Mouse (Mus musculus): ENCODE data around the gene Jph4. TPM values are rescaled to one million over a fixed set of nuclear protein-coding genes. Genes with fewer than 3 reads are reported as not detected.

The Jph4 gene
- polyA plus RNA-seq, 1 experiment = 0.45 TPM

- DNase-seq (ENCODE audit: low read depth) = no peak
Measured at GRCm38 (mm10) chr14:55118852-55119251, 2.1 kb upstream of the Jph4 start.

- DNase-seq (ENCODE audit: low read depth) = no peak
Measured at GRCm38 (mm10) chr14:55115846-55116245, 889 bp downstream of the Jph4 start.

GRCm38 (mm10) chr14:55114759-55115701, 1.7 kb downstream of the Jph4 start:
- no peak for DNase-seq (ENCODE audit: low read depth)

GRCm38 (mm10) chr14:55113975-55114645, 2.6 kb downstream of the Jph4 start:
- no peak for DNase-seq (ENCODE audit: low read depth)

GRCm38 (mm10) chr14:55113351-55113974, 3.3 kb downstream of the Jph4 start:
- DNase-seq (ENCODE audit: low read depth) = no peak

GRCm38 (mm10) chr14:55111720-55112119, 5.0 kb downstream of the Jph4 start:
- no peak for DNase-seq (ENCODE audit: low read depth)

- no peak for DNase-seq (ENCODE audit: low read depth)
Measured at GRCm38 (mm10) chr14:55110076-55110475, 6.7 kb downstream of the Jph4 start.

GRCm38 (mm10) chr14:55109048-55109873, 7.5 kb downstream of the Jph4 start:
- no peak for DNase-seq (ENCODE audit: low read depth)

- DNase-seq (ENCODE audit: low read depth) = no peak
Measured at GRCm38 (mm10) chr14:55108202-55108870, 8.4 kb downstream of the Jph4 start.

- no peak for DNase-seq (ENCODE audit: low read depth)
Measured at GRCm38 (mm10) chr14:55106990-55107389, 9.7 kb downstream of the Jph4 start.

GRCm38 (mm10) chr14:55105836-55106809, 10.6 kb downstream of the Jph4 start, which contains the start of gene Ap1g2:
Ap1g2 (minus strand) TSS chr14:55106593.
- DNase-seq (ENCODE audit: low read depth) = no peak

- no peak for DNase-seq (ENCODE audit: low read depth)
Measured at GRCm38 (mm10) chr14:55105386-55105785, 11.3 kb downstream of the Jph4 start.

- DNase-seq (ENCODE audit: low read depth) = no peak
Measured at GRCm38 (mm10) chr14:55104365-55104764, 12.4 kb downstream of the Jph4 start.

- DNase-seq (ENCODE audit: low read depth) = no peak
Measured at GRCm38 (mm10) chr14:55102253-55102785, 14.4 kb downstream of the Jph4 start.

GRCm38 (mm10) chr14:55101592-55101991, 15.1 kb downstream of the Jph4 start:
- no peak for DNase-seq (ENCODE audit: low read depth)

GRCm38 (mm10) chr14:55098067-55098466, 18.7 kb downstream of the Jph4 start:
- no peak for DNase-seq (ENCODE audit: low read depth)

- DNase-seq (ENCODE audit: low read depth) = no peak
Measured at GRCm38 (mm10) chr14:55097646-55098045, 19.1 kb downstream of the Jph4 start.

- DNase-seq (ENCODE audit: low read depth) = no peak
Measured at GRCm38 (mm10) chr14:55096573-55097087, 20.1 kb downstream of the Jph4 start.

- no peak for DNase-seq (ENCODE audit: low read depth)
Measured at GRCm38 (mm10) chr14:55095671-55096070, 21.1 kb downstream of the Jph4 start.
